Mouse (Mus musculus) lung, embryonic 16.5 days (tissue): ENCODE data around the gene Eps8l2. TPM values are rescaled to one million over a fixed set of nuclear protein-coding genes. Genes with fewer than 3 reads are reported as not detected.

Experiments
- ATAC-seq: fragments of 200-750 bp; cut with Nextera tagmentation; 2 replicates; pipeline ENCODE4 v1.8.0; 2017; ENCODE audit warnings: low read depth, mild to moderate bottlenecking, moderate library complexity
- H3K27ac ChIP-seq: fragments of 300-500 bp; sonication (generic); 2 replicates; pipeline ENCODE4 v1.5.1; 2014; ENCODE audit warnings: mild to moderate bottlenecking, control low read depth, low read length
- H3K27me3 ChIP-seq: fragments of 300-500 bp; sonication (generic); 2 replicates; pipeline ENCODE4 v1.6.1; 2014; ENCODE audit warnings: low read depth, low read length, mixed read lengths; ENCODE audit not compliant: control insufficient read depth, insufficient read depth
- H3K36me3 ChIP-seq: fragments of 300-500 bp; sonication (generic); 2 replicates; pipeline ENCODE4 v1.6.1; 2014; ENCODE audit warnings: low read length; ENCODE audit not compliant: control insufficient read depth, insufficient read depth
- H3K4me1 ChIP-seq: fragments of 300-500 bp; sonication (generic); replicated peaks from 2 replicates; pipeline ENCODE4 v1.6.1; 2014; ENCODE audit warnings: low read length, mixed read lengths; ENCODE audit not compliant: control insufficient read depth, insufficient read depth
- H3K4me2 ChIP-seq: fragments of 300-500 bp; sonication (generic); 2 replicates; pipeline ENCODE4 v1.6.1; 2014; ENCODE audit warnings: low read depth, low read length, control low read depth
- H3K4me3 ChIP-seq: fragments of 300-500 bp; sonication (generic); 2 replicates; pipeline ENCODE4 v1.5.1; 2014; ENCODE audit warnings: mild to moderate bottlenecking, low read length, control low read depth
- H3K9ac ChIP-seq: fragments of 300-500 bp; sonication (generic); 2 replicates; pipeline ENCODE4 v1.6.1; 2014; ENCODE audit warnings: low read length, control low read depth
- H3K9me3 ChIP-seq: fragments of 300-500 bp; sonication (generic); 2 replicates; pipeline ENCODE4 v1.6.1; 2016; ENCODE audit warnings: low read length; ENCODE audit not compliant: control insufficient read depth
- WGBS: fragments of 180-500 bp; shearing (Covaris S2); extraction: QIAGEN DNeasy Blood & Tissue Kit; methylation state at CpG from one replicate; pipeline ENCODE4 v1.1.7; 2014; 5-methylcytosine and 5-hydroxymethylcytosine counted together
- polyA plus RNA-seq: library from polyadenylated mRNA; unstranded; fragments of >200 nt; fragmentation: Nextera tagmentation; extraction: Ambion mirVana; gene quantifications from 2 replicates; pipeline ENCODE4 v1.2.1, GENCODE M21; 2015

Eps8l2 gene
- polyA plus RNA-seq = 37.4 and 42.6 TPM in 2 replicates

- H3K36me3 ChIP-seq = peaks cover 5% of the 10 kb centered on the region
- ATAC-seq = peak; percentile 89
- H3K9me3 ChIP-seq = no peaks in the 10 kb centered on the region
- WGBS = 4% methylated on average over 23 of the region's 23 CpGs
- peak within 1 kb of the TSS; percentile 44 for H3K4me3 ChIP-seq
- peak within 1 kb of the TSS; percentile 83 for H3K27ac ChIP-seq
- peaks cover 18% of the 10 kb centered on the region for H3K4me1 ChIP-seq
- no peaks in the 10 kb centered on the region; the same call in 1 of the 2 replicates for H3K27me3 ChIP-seq
- H3K4me2 ChIP-seq = peak within 1 kb of the TSS; percentile 46
- H3K9ac ChIP-seq = peak within 1 kb of the TSS; percentile 63
These were observed at the start of gene Eps8l2 for GRCm38 (mm10) chr7:141338576-141339131. Eps8l2 (plus strand) TSS chr7:141338880.

GRCm38 (mm10) chr7:141291921-141292582 lies 46.6 kb upstream of the Eps8l2 start, which contains the start of gene Drd4:
Drd4 (plus strand) TSS chr7:141292006.
- Histone ChIP-seq H3K4me3 (peak within 1 kb of the TSS; percentile 52), H3K9me3 (no peaks in the 10 kb centered on the region), H3K9ac (peak within 1 kb of the TSS; percentile 66), H3K4me2 (peak within 1 kb of the TSS; percentile 82), H3K4me1 (peaks cover 11% of the 10 kb centered on the region), H3K36me3 (0 out of 2 replicates have a peak, but pooled peaks cover 2% of the 10 kb centered on the region), H3K27ac (no peak within 1 kb of the TSS), H3K27me3 (peaks cover 39% of the 10 kb centered on the region)
- peak; percentile 82 for ATAC-seq
- 3% methylated on average over 41 of the region's 46 CpGs for WGBS

DNA sequence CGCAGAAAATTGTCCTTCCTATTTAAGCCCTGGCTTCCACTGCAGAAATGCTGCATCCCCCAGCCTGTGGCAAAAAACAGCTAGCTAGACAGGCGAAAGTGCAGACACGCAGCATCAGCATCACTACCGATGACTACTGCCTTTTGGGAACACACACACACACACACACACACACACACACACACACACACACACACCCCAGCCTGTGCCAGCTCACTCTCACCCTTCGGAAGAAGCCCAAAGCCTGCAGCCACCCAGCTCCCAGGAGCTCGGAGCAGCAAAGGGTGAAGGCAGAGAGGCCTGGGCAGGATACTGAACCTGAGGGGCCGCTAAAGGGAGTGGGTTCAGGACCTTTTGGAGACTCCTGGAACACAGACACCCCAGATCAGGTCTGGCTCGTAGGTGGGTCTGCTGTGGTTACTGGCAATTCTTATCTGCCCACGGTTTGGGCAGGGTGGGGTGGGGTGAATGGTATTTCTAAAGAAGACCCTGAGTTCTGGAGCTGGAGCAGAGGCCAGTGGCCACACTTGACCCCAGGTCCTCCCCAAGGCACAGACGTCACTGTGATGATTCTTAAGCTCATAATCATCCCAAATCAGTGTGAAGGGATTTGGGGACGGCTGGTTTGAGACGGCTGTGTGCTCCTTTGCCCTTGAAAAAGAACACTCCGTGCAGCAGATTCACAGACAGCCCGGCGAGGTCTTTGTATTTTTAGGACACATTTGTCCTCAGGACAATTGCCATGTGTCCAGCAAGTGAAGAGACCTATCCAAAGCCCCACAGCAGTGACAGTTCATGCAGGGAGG lies 45.9 kb upstream of the Eps8l2 start:
- no peak overlapping the region for H3K9ac ChIP-seq
- no peak overlapping the region for H3K27ac ChIP-seq
- peaks cover 39% of the 10 kb centered on the region for H3K27me3 ChIP-seq
- H3K9me3 ChIP-seq = no peaks in the 10 kb centered on the region
- no peak overlapping the region for H3K4me3 ChIP-seq
- H3K36me3 ChIP-seq = 0 out of 2 replicates have a peak, but pooled peaks cover 5% of the 10 kb centered on the region
- H3K4me2 ChIP-seq = no peak overlapping the region
- ATAC-seq = no peak
- 43% methylated on average over 15 of the region's 15 CpGs for WGBS
- peaks cover 11% of the 10 kb centered on the region for H3K4me1 ChIP-seq

- 1% methylated on average over 50 of the region's 53 CpGs for WGBS
- peak overlapping the region; percentile 43 for H3K4me3 ChIP-seq
- H3K4me1 ChIP-seq = peaks cover 11% of the 10 kb centered on the region
- H3K27ac ChIP-seq = no peak overlapping the region
- 0 out of 2 replicates have a peak, but pooled peaks cover 5% of the 10 kb centered on the region for H3K36me3 ChIP-seq
- H3K27me3 ChIP-seq = peaks cover 39% of the 10 kb centered on the region
- H3K4me2 ChIP-seq = peak overlapping the region; percentile 76
- peak; percentile 46; the same call in 1 of the 2 replicates for ATAC-seq
- peak overlapping the region; percentile 62 for H3K9ac ChIP-seq
- H3K9me3 ChIP-seq = no peaks in the 10 kb centered on the region
These were observed 44.7 kb upstream of the Eps8l2 start for GRCm38 (mm10) chr7:141293852-141294471.

DNA sequence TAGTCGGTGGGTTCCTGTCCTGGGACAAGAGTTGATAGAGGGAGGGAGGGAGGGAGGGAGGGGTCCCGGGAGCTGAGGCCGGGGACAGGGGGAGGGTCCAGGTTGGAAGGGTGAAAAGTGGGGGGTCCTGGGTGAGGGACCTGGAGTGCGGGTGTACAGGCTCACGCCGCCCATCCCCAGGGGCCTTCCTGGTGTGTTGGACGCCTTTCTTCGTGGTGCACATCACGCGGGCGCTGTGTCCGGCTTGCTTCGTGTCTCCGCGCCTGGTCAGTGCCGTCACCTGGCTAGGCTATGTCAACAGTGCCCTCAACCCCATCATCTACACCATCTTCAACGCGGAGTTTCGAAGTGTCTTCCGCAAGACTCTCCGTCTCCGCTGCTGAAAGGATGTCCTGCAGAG lies 44.2 kb upstream of the Eps8l2 start:
- H3K4me3 ChIP-seq = peak overlapping the region; percentile 43
- peaks cover 11% of the 10 kb centered on the region for H3K4me1 ChIP-seq
- no peaks in the 10 kb centered on the region for H3K9me3 ChIP-seq
- H3K27ac ChIP-seq = no peak overlapping the region
- peak overlapping the region; percentile 76 for H3K4me2 ChIP-seq
- no peak overlapping the region; the same call in 1 of the 2 replicates for H3K9ac ChIP-seq
- peaks cover 39% of the 10 kb centered on the region for H3K27me3 ChIP-seq
- H3K36me3 ChIP-seq = 0 out of 2 replicates have a peak, but pooled peaks cover 10% of the 10 kb centered on the region
- WGBS = 2% methylated on average over 19 of the region's 22 CpGs
- 0 out of 2 replicates have a peak, but pooled peaks have one; percentile 6 for ATAC-seq

GRCm38 (mm10) chr7:141297926-141298650 lies 40.6 kb upstream of the Eps8l2 start:
- WGBS = 62% methylated on average over 3 of the region's 3 CpGs
- H3K9me3 ChIP-seq = no peaks in the 10 kb centered on the region
- H3K9ac ChIP-seq = no peak overlapping the region
- ATAC-seq = no peak
- H3K27ac ChIP-seq = no peak overlapping the region
- H3K4me3 ChIP-seq = no peak overlapping the region
- peaks cover 33% of the 10 kb centered on the region for H3K36me3 ChIP-seq
- H3K4me1 ChIP-seq = peaks cover 11% of the 10 kb centered on the region
- no peak overlapping the region for H3K4me2 ChIP-seq
- H3K27me3 ChIP-seq = peaks cover 16% of the 10 kb centered on the region

- ATAC-seq = no peak
- H3K27ac ChIP-seq = no peak overlapping the region
- no peak overlapping the region for H3K4me2 ChIP-seq
- H3K9me3 ChIP-seq = no peaks in the 10 kb centered on the region
- H3K4me1 ChIP-seq = peaks cover 3% of the 10 kb centered on the region
- peaks cover 5% of the 10 kb centered on the region for H3K27me3 ChIP-seq
- no peak overlapping the region for H3K9ac ChIP-seq
- 91% methylated on average over 8 of the region's 8 CpGs for WGBS
- H3K4me3 ChIP-seq = no peak overlapping the region
- H3K36me3 ChIP-seq = peaks cover 33% of the 10 kb centered on the region
These were observed 39.5 kb upstream of the Eps8l2 start for GRCm38 (mm10) chr7:141299175-141299574.

DNA sequence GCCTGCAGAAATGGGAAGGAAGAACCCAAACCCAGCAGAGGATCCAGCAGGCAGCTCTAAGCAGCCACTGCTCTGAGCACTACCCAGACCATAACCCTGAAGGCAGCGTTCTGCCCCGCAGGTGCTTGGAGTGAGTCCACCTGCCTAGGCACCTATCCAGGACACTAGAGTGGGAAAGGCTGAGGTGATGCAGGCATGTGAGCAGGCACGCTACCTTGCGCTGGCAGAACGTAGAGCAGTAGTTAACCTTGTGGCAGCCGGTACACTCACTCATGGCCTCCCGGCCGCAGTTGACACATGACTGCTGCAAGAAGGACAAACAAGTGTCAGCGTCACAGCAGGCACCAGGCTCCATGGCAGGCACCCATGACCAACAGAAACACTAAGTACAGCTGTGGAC lies 37.3 kb upstream of the Eps8l2 start:
- no peak overlapping the region for H3K9ac ChIP-seq
- H3K36me3 ChIP-seq = peaks cover 46% of the 10 kb centered on the region
- no peaks in the 10 kb centered on the region for H3K9me3 ChIP-seq
- H3K4me3 ChIP-seq = no peak overlapping the region
- WGBS = 92% methylated on average over 9 of the region's 9 CpGs
- no peak overlapping the region for H3K27ac ChIP-seq
- ATAC-seq = no peak
- H3K4me2 ChIP-seq = no peak overlapping the region
- H3K4me1 ChIP-seq = no peaks in the 10 kb centered on the region
- H3K27me3 ChIP-seq = no peaks in the 10 kb centered on the region
